Mouse (Mus musculus) myocyte (in vitro differentiated cells): ENCODE data around the gene Strbp. TPM values are rescaled to one million over a fixed set of nuclear protein-coding genes. Genes with fewer than 3 reads are reported as not detected.

Experiments
- H3K27me3 ChIP-seq: one replicate; pipeline ENCODE4 v1.6.1; 2011; ENCODE audit not compliant: control insufficient read depth, insufficient read depth, insufficient read length
- H3K36me3 ChIP-seq: one replicate; pipeline ENCODE4 v1.6.1; 2011; ENCODE audit not compliant: control insufficient read depth, insufficient read depth
- H3K4me2 ChIP-seq: one replicate; pipeline ENCODE4 v1.6.1; 2011; ENCODE audit warnings: low read depth, control low read depth
- H3K4me3 ChIP-seq: one replicate; pipeline ENCODE4 v1.5.1; 2011; ENCODE audit warnings: mild to moderate bottlenecking, control low read depth, moderate library complexity
- H3K79me2 ChIP-seq: one replicate; pipeline ENCODE4 v1.6.1; 2011; ENCODE audit not compliant: control insufficient read depth, insufficient read depth
- H3ac ChIP-seq: one replicate; pipeline ENCODE4 v1.6.1; 2011; ENCODE audit not compliant: control insufficient read depth, insufficient read length
- CEBPB ChIP-seq: IDR thresholded peaks from 2 replicates; pipeline ENCODE4 v1.6.1; 2011; ENCODE audit warnings: mild to moderate bottlenecking, moderate library complexity; ENCODE audit not compliant: poor library complexity, insufficient read depth, severe bottlenecking
- E2F4 ChIP-seq: IDR thresholded peaks from one replicate; pipeline ENCODE4 v1.6.1; 2011; ENCODE audit warnings: mild to moderate bottlenecking, control low read depth, moderate library complexity; ENCODE audit not compliant: insufficient read depth
- MAX ChIP-seq: IDR thresholded peaks from one replicate; pipeline ENCODE4 v1.6.1; 2011; ENCODE audit warnings: low read depth, mild to moderate bottlenecking, control low read depth
- MYOD1 ChIP-seq, 3 experiments: IDR thresholded peaks; one replicate each; pipeline ENCODE4 v1.6.1; 2011; ENCODE audit warnings: control low read depth in 2 of 3, low read depth in 2 of 3, mild to moderate bottlenecking in 2 of 3, moderate library complexity in 1 of 3; ENCODE audit not compliant: insufficient read length in 2 of 3, control insufficient read depth in 1 of 3
- MYOG ChIP-seq, 3 experiments: IDR thresholded peaks; one replicate each; pipeline ENCODE4 v1.6.1; 2011; ENCODE audit warnings: control low read depth in 2 of 3, low read depth in 2 of 3, mild to moderate bottlenecking in 2 of 3; ENCODE audit not compliant: insufficient read length in 2 of 3, control insufficient read depth in 1 of 3, insufficient read depth in 1 of 3
- POLR2A ChIP-seq: IDR thresholded peaks from one replicate; pipeline ENCODE4 v1.6.1; 2011; ENCODE audit warnings: low read depth, mild to moderate bottlenecking, control low read depth, moderate library complexity; ENCODE audit not compliant: insufficient read length
- POLR2AphosphoS2 ChIP-seq: IDR thresholded peaks from one replicate; pipeline ENCODE4 v1.6.1; 2011; ENCODE audit warnings: low read depth, control low read depth; ENCODE audit not compliant: insufficient read length
- REST ChIP-seq: IDR thresholded peaks from one replicate; pipeline ENCODE4 v1.6.1; 2011; ENCODE audit warnings: mild to moderate bottlenecking, control low read depth, moderate library complexity; ENCODE audit not compliant: insufficient read depth, insufficient read length
- SRF ChIP-seq: IDR thresholded peaks from one replicate; pipeline ENCODE4 v1.6.1; 2011; ENCODE audit warnings: low read depth; ENCODE audit not compliant: control insufficient read depth, insufficient read length
- TCF12 ChIP-seq: IDR thresholded peaks from one replicate; pipeline ENCODE4 v1.6.1; 2011; ENCODE audit warnings: mild to moderate bottlenecking, control low read depth; ENCODE audit not compliant: poor library complexity, insufficient read depth, severe bottlenecking
- TCF3 ChIP-seq: IDR thresholded peaks from one replicate; pipeline ENCODE4 v1.6.1; 2011; ENCODE audit warnings: low read depth, control low read depth; ENCODE audit not compliant: insufficient read length
- USF1 ChIP-seq: IDR thresholded peaks from one replicate; pipeline ENCODE4 v1.6.1; 2011; ENCODE audit warnings: low read depth, mild to moderate bottlenecking, control low read depth, moderate library complexity
- polyA plus RNA-seq: library from polyadenylated mRNA; unstranded; fragments of >200 nt; fragmentation: generic; extraction: Trizol; gene quantifications from one replicate; pipeline ENCODE4 v1.2.1, GENCODE M21; 2012; ENCODE audit warnings: missing spikeins

The Strbp gene
- polyA plus RNA-seq, 1 experiment: 2.4 TPM

GRCm38 (mm10) chr2:37649590-37649989 lies 54.1 kb downstream of the Strbp start:
- Histone ChIP-seq H3K4me2 (no peak overlapping the region), H3K79me2 (no peaks in the 10 kb centered on the region), H3K4me3 (no peak overlapping the region), H3K36me3 (no peaks in the 10 kb centered on the region), H3ac (no peak overlapping the region), H3K27me3 (no peaks in the 10 kb centered on the region)
- TF ChIP-seq CEBPB (no peak), MYOD1 (IDR thresholded peaks at IDR 0.05; ENCODE audit: control insufficient read depth in 1 of 3, insufficient read length in 2 of 3, low read depth in 2 of 3) (no peak)

GRCm38 (mm10) chr2:37648966-37649365 lies 54.7 kb downstream of the Strbp start:
- H3K79me2 ChIP-seq: no peaks in the 10 kb centered on the region
- TF ChIP-seq TCF3 (no peak), MAX (no peak), MYOD1 (IDR thresholded peaks at IDR 0.05; ENCODE audit: control insufficient read depth in 1 of 3, insufficient read length in 2 of 3, low read depth in 2 of 3) (no peak), REST (no peak), USF1 (no peak), E2F4 (no peak), CEBPB (no peak), SRF (no peak), TCF12 (no peak), POLR2A (no peak), POLR2AphosphoS2 (no peak), MYOG (IDR thresholded peaks at IDR 0.05; ENCODE audit: control insufficient read depth in 1 of 3, insufficient read depth in 1 of 3, insufficient read length in 2 of 3, low read depth in 2 of 3) (no peak)
- no peak overlapping the region for H3K4me2 ChIP-seq
- H3K36me3 ChIP-seq: no peaks in the 10 kb centered on the region
- H3K27me3 ChIP-seq: no peaks in the 10 kb centered on the region
- H3K4me3 ChIP-seq: no peak overlapping the region
- H3ac ChIP-seq: no peak overlapping the region

- H3K79me2 ChIP-seq: no peaks in the 10 kb centered on the region
- no peak for TF ChIP-seq MAX
- no peak for TF ChIP-seq POLR2A
- no peak for TF ChIP-seq SRF
- TF ChIP-seq MYOG (IDR thresholded peaks at IDR 0.05; ENCODE audit: control insufficient read depth in 1 of 3, insufficient read depth in 1 of 3, insufficient read length in 2 of 3, low read depth in 2 of 3): no peak
- no peak for TF ChIP-seq USF1
- TF ChIP-seq TCF12: no peak
- no peak for TF ChIP-seq REST
- TF ChIP-seq POLR2AphosphoS2: no peak
- TF ChIP-seq TCF3: no peak
- no peak for TF ChIP-seq CEBPB
- no peak for TF ChIP-seq MYOD1 (IDR thresholded peaks at IDR 0.05; ENCODE audit: control insufficient read depth in 1 of 3, insufficient read length in 2 of 3, low read depth in 2 of 3)
- no peak for TF ChIP-seq E2F4
- no peak overlapping the region for H3ac ChIP-seq
- H3K4me2 ChIP-seq: no peak overlapping the region
- no peak overlapping the region for H3K4me3 ChIP-seq
- no peaks in the 10 kb centered on the region for H3K27me3 ChIP-seq
- no peaks in the 10 kb centered on the region for H3K36me3 ChIP-seq
Measured at GRCm38 (mm10) chr2:37623343-37623742, 80.3 kb downstream of the Strbp start.

GRCm38 (mm10) chr2:37587919-37588318 lies 115.7 kb downstream of the Strbp start:
- TF ChIP-seq POLR2AphosphoS2 (no peak), CEBPB (peak; percentile 74), TCF3 (no peak), POLR2A (no peak), E2F4 (no peak), USF1 (no peak), SRF (no peak)
- Histone ChIP-seq H3K4me3 (no peak overlapping the region), H3K36me3 (no peaks in the 10 kb centered on the region), H3K27me3 (no peaks in the 10 kb centered on the region), H3ac (no peak overlapping the region), H3K4me2 (no peak overlapping the region), H3K79me2 (no peaks in the 10 kb centered on the region)

- Histone ChIP-seq H3K79me2 (no peaks in the 10 kb centered on the region), H3ac (no peak overlapping the region), H3K36me3 (no peaks in the 10 kb centered on the region), H3K4me2 (no peak overlapping the region), H3K4me3 (no peak overlapping the region), H3K27me3 (no peaks in the 10 kb centered on the region)
- TF ChIP-seq MYOG (IDR thresholded peaks at IDR 0.05; ENCODE audit: control insufficient read depth in 1 of 3, insufficient read depth in 1 of 3, insufficient read length in 2 of 3, low read depth in 2 of 3): no peak
- TF ChIP-seq SRF: no peak
- no peak for TF ChIP-seq USF1
- TF ChIP-seq TCF3: no peak
- TF ChIP-seq MAX: no peak
- no peak for TF ChIP-seq POLR2AphosphoS2
- TF ChIP-seq REST: no peak
- TF ChIP-seq TCF12: no peak
- TF ChIP-seq MYOD1 (IDR thresholded peaks at IDR 0.05; ENCODE audit: control insufficient read depth in 1 of 3, insufficient read length in 2 of 3, low read depth in 2 of 3): no peak
- no peak for TF ChIP-seq E2F4
Measured at GRCm38 (mm10) chr2:37578185-37578584, 125.5 kb downstream of the Strbp start.
